Mouse (Mus musculus): ENCODE data around the gene Tbc1d8b. TPM values are rescaled to one million over a fixed set of nuclear protein-coding genes. Genes with fewer than 3 reads are reported as not detected.

Gene Tbc1d8b
- polyA plus RNA-seq (2012; rRNA removed): 1.8 and 2.5 TPM in 2 replicates

- peak within 1 kb of the TSS; percentile 88 for H3K4me3 ChIP-seq (ENCODE audit: insufficient read depth, low read depth, low read length)
- H3K27me3 ChIP-seq (replicated peaks; ENCODE audit: control insufficient read depth, insufficient read depth, low read length): no peaks in the 10 kb centered on the region
- H3K36me3 ChIP-seq (ENCODE audit: control insufficient read depth, insufficient read depth, low read length): no peaks in the 10 kb centered on the region
- peak within 1 kb of the TSS; percentile 76 for H3K27ac ChIP-seq (ENCODE audit: insufficient read depth, low read depth, low read length)
- no peaks in the 10 kb centered on the region for H3K4me1 ChIP-seq (ENCODE audit: control insufficient read depth, insufficient read depth, low read length)
- TF ChIP-seq CTCF (conservative IDR thresholded peaks at IDR 0.05; ENCODE audit: insufficient read depth, insufficient read length, low read depth, low read length) (no peak), POLR2A (IDR thresholded peaks at IDR 0.05; ENCODE audit: low read depth, low read length) (peak; percentile 9)
- WGBS: under 1% methylated on average over 42 of the region's 43 CpGs
- peak; percentile 93 for DNase-seq
These were observed at the start of gene Tbc1d8b for GRCm38 (mm10) chrX:139684775-139685695. Gene Tbc1d8b, plus strand, starts transcription at chrX:139684996.

- Histone ChIP-seq H3K27ac (ENCODE audit: insufficient read depth, low read depth, low read length) (no peak overlapping the region), H3K36me3 (ENCODE audit: control insufficient read depth, insufficient read depth, low read length) (no peaks in the 10 kb centered on the region), H3K4me3 (ENCODE audit: insufficient read depth, low read depth, low read length) (no peak overlapping the region), H3K27me3 (replicated peaks; ENCODE audit: control insufficient read depth, insufficient read depth, low read length) (no peaks in the 10 kb centered on the region), H3K4me1 (ENCODE audit: control insufficient read depth, insufficient read depth, low read length) (no peaks in the 10 kb centered on the region)
- 18% methylated on average over 2 of the region's 2 CpGs for WGBS
- DNase-seq: no peak
- TF ChIP-seq CTCF (conservative IDR thresholded peaks at IDR 0.05; ENCODE audit: insufficient read depth, insufficient read length, low read depth, low read length) (no peak), POLR2A (IDR thresholded peaks at IDR 0.05; ENCODE audit: low read depth, low read length) (no peak)
These were observed 45.1 kb upstream of the Tbc1d8b start for GRCm38 (mm10) chrX:139639744-139640143.

- H3K4me1 ChIP-seq (ENCODE audit: control insufficient read depth, insufficient read depth, low read length): no peaks in the 10 kb centered on the region
- no peak overlapping the region for H3K4me3 ChIP-seq (ENCODE audit: insufficient read depth, low read depth, low read length)
- H3K27me3 ChIP-seq (replicated peaks; ENCODE audit: control insufficient read depth, insufficient read depth, low read length): no peaks in the 10 kb centered on the region
- TF ChIP-seq CTCF (conservative IDR thresholded peaks at IDR 0.05; ENCODE audit: insufficient read depth, insufficient read length, low read depth, low read length) (no peak), POLR2A (IDR thresholded peaks at IDR 0.05; ENCODE audit: low read depth, low read length) (no peak)
- no peak overlapping the region for H3K27ac ChIP-seq (ENCODE audit: insufficient read depth, low read depth, low read length)
- peak; percentile 5 for DNase-seq
- no peaks in the 10 kb centered on the region for H3K36me3 ChIP-seq (ENCODE audit: control insufficient read depth, insufficient read depth, low read length)
These were observed 44.4 kb upstream of the Tbc1d8b start for GRCm38 (mm10) chrX:139640418-139640817.

- DNase-seq: peak; percentile 60
- H3K27ac ChIP-seq (ENCODE audit: insufficient read depth, low read depth, low read length): no peak overlapping the region
- no peaks in the 10 kb centered on the region for H3K27me3 ChIP-seq (replicated peaks; ENCODE audit: control insufficient read depth, insufficient read depth, low read length)
- H3K4me1 ChIP-seq (ENCODE audit: control insufficient read depth, insufficient read depth, low read length): no peaks in the 10 kb centered on the region
- H3K4me3 ChIP-seq (ENCODE audit: insufficient read depth, low read depth, low read length): no peak overlapping the region
- WGBS: 29% methylated on average over 5 of the region's 5 CpGs
- TF ChIP-seq POLR2A (IDR thresholded peaks at IDR 0.05; ENCODE audit: low read depth, low read length) (no peak), CTCF (conservative IDR thresholded peaks at IDR 0.05; ENCODE audit: insufficient read depth, insufficient read length, low read depth, low read length) (no peak)
- H3K36me3 ChIP-seq (ENCODE audit: control insufficient read depth, insufficient read depth, low read length): no peaks in the 10 kb centered on the region
These were observed 32.6 kb upstream of the Tbc1d8b start for GRCm38 (mm10) chrX:139652226-139652625.

GRCm38 (mm10) chrX:139653292-139653691 lies 31.5 kb upstream of the Tbc1d8b start:
- WGBS: 48% methylated on average over 3 of the region's 3 CpGs
- no peak for TF ChIP-seq POLR2A (IDR thresholded peaks at IDR 0.05; ENCODE audit: low read depth, low read length)
- no peak for TF ChIP-seq CTCF (conservative IDR thresholded peaks at IDR 0.05; ENCODE audit: insufficient read depth, insufficient read length, low read depth, low read length)
- no peak overlapping the region for H3K27ac ChIP-seq (ENCODE audit: insufficient read depth, low read depth, low read length)

GRCm38 (mm10) chrX:139654350-139655063 lies 30.3 kb upstream of the Tbc1d8b start:
- no peak for TF ChIP-seq CTCF (conservative IDR thresholded peaks at IDR 0.05; ENCODE audit: insufficient read depth, insufficient read length, low read depth, low read length)
- TF ChIP-seq POLR2A (IDR thresholded peaks at IDR 0.05; ENCODE audit: low read depth, low read length): no peak

More at GRCm38 (mm10) chrX:139653292-139653691, 31.5 kb upstream of the Tbc1d8b start:
- Histone ChIP-seq H3K4me3 (ENCODE audit: insufficient read depth, low read depth, low read length) (no peak overlapping the region), H3K4me1 (ENCODE audit: control insufficient read depth, insufficient read depth, low read length) (no peaks in the 10 kb centered on the region), H3K27me3 (replicated peaks; ENCODE audit: control insufficient read depth, insufficient read depth, low read length) (no peaks in the 10 kb centered on the region), H3K36me3 (ENCODE audit: control insufficient read depth, insufficient read depth, low read length) (no peaks in the 10 kb centered on the region)
- no peak for DNase-seq

GRCm38 (mm10) chrX:139662111-139662510 lies 22.7 kb upstream of the Tbc1d8b start:
- TF ChIP-seq CTCF (conservative IDR thresholded peaks at IDR 0.05; ENCODE audit: insufficient read depth, insufficient read length, low read depth, low read length) (0 out of 2 replicates have a peak, but pooled peaks have one; percentile 1), POLR2A (IDR thresholded peaks at IDR 0.05; ENCODE audit: low read depth, low read length) (no peak)
- Histone ChIP-seq H3K36me3 (ENCODE audit: control insufficient read depth, insufficient read depth, low read length) (no peaks in the 10 kb centered on the region), H3K27me3 (replicated peaks; ENCODE audit: control insufficient read depth, insufficient read depth, low read length) (no peaks in the 10 kb centered on the region), H3K27ac (ENCODE audit: insufficient read depth, low read depth, low read length) (no peak overlapping the region), H3K4me3 (ENCODE audit: insufficient read depth, low read depth, low read length) (no peak overlapping the region), H3K4me1 (ENCODE audit: control insufficient read depth, insufficient read depth, low read length) (no peaks in the 10 kb centered on the region)
- DNase-seq: no peak
- WGBS: 74% methylated on average over 1 of the region's 1 CpGs

More at GRCm38 (mm10) chrX:139654350-139655063, 30.3 kb upstream of the Tbc1d8b start:
- no peak for DNase-seq
- WGBS: 56% methylated on average over 5 of the region's 5 CpGs
- no peaks in the 10 kb centered on the region for H3K27me3 ChIP-seq (replicated peaks; ENCODE audit: control insufficient read depth, insufficient read depth, low read length)
- H3K27ac ChIP-seq (ENCODE audit: insufficient read depth, low read depth, low read length): no peak overlapping the region
- no peak overlapping the region for H3K4me3 ChIP-seq (ENCODE audit: insufficient read depth, low read depth, low read length)
- H3K4me1 ChIP-seq (ENCODE audit: control insufficient read depth, insufficient read depth, low read length): no peaks in the 10 kb centered on the region
- no peaks in the 10 kb centered on the region for H3K36me3 ChIP-seq (ENCODE audit: control insufficient read depth, insufficient read depth, low read length)
